Mouse (Mus musculus) cerebellum, adult 11 months (tissue): Measurements from ENCODE around the gene Pknox2.

Experiments
- DNase-seq: peaks from one replicate; pipeline ENCODE4 v3.0.0; 2022

The Pknox2 gene

DNA sequence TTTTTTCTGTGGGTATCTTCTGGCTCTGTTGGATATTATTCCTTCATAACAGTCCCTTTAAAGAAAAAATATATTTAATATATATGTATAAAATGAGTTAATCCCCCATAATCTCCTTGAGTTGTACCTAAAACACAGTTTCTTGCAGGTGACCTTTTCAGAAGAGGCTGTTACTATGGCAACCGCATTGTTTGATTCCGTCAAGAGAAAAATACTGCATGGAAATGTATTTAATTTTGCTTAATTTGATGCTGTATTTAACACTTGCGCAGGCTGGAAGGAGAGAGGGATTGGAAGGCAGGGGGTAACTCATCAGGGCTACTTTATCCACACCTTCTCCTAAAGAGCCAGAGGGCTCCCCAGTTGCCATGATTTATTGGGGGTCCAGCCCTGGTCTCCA lies 108.3 kb downstream of the Pknox2 start:
- DNase-seq: no peak

DNA sequence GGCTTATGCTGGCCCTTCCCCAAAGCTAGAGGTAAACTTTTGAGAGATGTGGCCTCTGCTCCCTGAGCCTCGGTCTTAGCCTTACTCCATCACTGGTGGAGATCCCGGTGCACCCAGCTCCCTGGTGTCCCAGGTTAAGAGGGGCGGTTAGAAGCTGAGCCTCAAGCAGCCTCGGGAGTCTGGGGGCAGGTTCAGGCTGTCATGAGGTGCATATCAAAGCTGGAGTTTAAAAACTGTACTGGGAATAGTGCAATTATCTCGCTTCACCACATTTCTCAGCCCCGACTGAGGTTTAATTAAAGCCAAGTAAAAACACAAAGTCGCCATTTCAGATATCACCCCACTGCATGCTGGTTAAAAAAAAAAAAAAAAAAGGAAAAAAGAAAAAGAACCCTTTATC lies 108.8 kb downstream of the Pknox2 start:
- no peak for DNase-seq

DNA sequence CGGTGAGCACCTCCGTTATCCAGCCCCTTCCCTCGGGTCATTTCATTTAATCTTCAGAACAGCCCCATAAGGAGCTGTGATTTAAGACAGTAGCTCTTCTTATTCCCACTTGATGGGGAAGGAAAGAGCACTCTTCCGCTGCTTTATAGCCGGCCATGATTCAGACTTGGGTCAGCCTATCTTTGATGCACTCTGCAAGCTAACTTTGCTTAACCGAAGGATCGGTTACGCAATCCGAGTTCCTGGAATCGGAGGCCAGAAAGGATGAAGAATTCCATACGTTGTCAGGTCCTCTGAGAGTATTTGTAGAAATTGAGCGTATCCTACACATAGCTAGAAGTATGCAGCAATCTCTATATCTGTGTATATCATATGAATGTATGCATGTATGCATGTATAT lies 109.8 kb downstream of the Pknox2 start:
- DNase-seq: no peak

DNA sequence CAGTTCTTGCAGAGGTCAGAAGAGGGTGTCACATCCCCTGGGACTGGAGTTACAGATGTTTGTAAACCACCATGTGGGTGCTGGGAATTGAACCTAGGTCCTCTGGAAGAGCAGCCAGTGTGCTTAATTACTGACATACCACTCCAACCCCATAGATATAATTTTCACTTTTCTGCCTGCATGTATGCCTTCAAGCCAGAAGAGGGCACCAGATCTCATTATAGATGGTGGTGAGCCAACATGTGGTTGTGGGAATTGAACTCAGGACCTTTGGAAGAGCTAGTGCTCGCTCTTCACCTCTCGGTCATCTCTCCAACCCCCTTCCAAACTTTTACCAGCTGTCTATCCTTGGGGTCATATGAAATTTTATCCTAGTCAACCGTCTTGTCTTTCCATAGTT lies 112.0 kb downstream of the Pknox2 start:
- DNase-seq: no peak

DNA sequence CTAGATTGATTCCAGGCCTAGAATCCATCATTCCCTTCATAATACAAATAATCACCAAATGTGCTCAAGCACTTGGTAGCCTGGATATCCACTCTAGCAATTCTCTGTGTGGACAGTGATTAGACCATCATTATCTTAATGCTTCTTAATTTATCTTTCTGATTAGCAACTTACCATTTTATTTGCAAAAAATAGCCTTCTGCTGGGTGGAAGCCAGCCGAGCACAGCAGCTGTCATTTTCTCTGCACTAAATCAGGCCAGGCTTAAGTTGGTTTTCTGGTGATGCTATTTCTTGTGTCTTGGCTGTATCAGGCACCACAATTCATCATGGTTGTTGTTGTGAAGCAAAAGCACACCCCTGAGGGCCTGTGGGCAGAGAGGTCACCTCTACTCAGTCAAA lies 112.9 kb downstream of the Pknox2 start:
- DNase-seq: no peak

DNA sequence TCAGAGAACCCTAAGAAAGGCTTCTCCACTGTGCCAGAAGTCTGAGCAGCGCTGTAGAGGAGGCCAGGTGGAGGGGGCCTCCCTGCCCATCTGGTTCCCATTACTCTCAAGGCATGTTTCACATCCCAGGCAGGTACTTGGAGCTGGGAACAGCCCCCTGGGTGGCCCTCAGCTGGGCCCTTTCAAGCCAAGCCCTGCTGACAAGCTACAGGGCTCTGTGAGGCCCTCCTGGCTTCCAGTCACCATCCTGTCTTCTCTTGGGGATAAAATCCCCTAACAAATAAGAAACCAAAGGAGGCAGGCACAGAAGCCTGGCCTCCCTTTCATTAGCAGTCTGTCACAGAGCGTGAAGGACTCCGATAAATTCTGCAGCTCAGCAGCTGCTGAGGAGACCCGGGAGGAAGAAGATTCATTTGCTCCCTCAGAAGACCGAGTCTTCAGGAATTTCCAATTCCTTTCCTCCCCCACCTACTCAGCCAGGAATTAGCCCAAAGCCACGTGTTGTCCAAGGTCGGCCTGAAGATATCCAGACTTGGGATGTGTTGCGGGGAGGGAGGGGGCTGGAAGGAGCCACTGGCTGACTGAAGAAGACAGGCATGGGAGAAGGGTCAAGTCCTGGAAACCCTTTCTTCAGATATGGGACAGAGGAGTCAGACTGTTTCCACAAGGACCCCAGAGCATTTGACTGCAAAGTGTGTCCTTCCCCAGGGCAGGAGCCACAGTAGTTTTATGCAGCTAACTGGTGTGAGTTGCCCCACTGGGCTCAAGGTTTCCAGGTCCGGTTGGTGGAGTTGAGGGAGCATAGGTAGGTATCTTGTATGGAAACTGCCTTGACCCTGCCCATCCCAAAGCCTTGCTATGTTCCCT lies 116.6 kb downstream of the Pknox2 start:
- no peak for DNase-seq

DNA sequence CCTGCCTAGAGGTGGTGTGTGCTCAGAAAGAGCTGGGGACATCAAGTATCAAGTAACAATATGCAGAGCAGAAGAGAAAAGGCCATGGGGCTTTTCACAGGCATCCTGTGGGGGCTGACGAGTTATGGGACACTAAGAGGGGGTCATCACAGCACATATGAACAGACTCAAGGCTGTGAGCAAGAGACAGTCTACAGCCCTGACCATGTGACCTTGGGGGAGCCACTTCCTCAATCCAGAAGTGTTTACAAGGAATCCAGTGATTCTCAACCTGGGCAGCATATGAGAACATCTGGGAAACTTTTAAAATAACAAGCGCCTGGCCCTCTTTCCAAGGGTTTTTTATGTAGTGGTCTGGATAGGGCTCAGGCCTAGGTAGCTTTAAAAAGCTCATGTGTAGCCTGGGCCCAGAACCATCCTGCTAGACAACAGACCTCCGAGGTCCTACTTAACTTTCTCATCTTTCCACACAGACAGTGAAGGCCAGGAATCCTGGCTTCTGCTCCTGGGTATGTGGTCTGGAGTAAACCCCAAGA lies 117.3 kb downstream of the Pknox2 start:
- no peak for DNase-seq

DNA sequence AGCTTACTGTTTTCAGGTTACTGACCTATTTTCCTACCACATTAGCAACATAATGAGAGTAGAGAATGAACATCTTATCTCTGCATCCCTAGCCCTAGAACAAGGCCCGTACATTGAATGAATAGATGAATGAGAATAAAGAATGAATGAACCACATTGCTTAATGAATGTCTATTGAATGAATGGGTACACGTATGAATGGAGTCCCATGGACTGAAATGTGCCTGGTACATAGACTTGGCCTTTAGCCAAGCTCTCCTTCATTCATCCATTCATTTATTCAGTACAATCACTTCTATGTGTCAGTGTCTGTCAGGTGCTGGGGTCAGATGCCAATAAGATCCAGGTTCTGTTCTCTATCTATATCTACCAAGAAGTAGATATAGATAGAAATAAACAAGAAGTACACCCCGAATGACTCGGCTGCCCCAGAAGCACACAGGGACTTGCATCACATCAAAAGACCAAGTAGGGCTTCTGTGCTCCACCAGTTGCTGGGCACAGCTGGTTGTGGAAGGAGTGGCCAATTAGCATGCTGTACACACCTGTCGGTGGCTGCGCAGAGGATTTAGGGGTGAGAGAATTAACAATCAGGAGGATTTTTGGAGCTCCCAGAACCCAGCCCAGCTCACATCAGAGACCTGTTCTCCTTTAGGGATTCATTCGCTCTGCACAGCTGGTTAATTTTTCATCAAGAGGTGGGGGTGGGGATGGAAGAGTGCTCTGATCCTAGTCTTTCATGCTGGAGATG lies 119.2 kb downstream of the Pknox2 start:
- no peak for DNase-seq

DNA sequence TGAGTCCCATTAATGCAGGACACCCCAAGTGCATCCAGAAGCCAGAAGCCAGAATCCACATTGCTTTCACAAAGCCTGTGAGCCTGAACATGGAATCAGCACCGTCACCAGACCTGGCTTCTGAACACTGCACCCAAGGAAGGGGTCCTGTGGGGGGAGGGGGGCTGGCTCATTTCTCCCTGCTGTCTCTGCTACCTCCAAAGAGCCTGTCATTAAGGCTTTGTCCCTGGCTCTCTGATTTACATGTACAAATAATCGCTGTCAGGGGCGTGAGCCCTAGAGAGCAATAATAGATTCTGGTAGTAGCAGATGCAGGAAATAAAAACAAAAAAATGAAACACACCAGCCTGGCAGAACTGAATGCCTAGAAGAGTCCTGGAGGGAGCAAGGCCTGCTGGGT lies 121.3 kb downstream of the Pknox2 start:
- no peak for DNase-seq

DNA sequence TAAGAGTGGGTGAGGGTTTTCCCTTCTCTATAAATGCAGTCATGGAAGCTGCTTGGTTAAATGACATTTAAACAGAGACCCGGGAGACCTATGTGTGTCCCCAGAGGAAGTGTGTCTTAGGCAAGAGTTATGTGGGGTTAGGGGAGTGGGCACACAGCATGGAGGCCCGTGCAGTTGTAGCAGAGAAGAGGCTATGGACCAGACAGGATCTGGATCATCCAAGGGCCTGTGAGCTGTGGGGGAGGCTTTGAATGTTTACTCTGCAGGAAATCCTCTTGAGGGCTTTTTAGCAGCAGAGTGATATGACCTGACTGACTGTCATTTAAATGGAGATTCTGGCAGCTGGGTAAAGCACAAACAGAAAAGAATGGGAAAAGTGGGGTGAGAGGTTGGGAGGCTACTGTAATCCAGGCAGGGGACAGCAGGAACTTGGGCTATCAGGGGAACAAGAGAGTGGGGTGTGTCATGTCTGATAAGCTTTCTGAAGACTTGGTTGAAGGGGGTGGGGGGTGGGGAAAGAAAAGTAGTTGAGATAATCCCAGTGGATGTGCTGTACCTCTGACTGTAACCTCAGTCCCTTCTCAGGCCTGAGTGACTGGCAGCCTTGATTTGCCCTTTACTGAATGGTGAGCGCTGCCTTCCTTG lies 125.5 kb downstream of the Pknox2 start:
- no peak for DNase-seq

DNA sequence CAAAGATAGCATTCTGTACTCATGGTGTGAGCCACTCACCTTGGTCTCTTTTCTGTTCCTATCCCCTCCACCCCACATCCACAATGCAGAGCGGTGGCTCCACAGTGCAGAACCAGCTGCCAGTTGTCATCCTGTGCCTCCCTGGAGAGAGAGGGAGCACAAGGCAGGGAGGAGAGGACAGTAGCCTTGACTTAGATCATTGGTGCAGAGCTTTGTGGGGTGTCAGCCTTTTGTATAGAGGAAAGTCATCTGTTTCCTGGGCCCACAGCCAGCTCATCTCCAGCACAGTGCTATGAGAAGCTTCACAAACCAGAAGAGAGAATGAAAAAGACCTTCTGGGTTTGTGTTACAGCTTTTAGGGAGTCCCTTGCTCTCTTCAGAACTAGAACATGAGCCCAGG lies 129.1 kb downstream of the Pknox2 start:
- peak; percentile 44 for DNase-seq

DNA sequence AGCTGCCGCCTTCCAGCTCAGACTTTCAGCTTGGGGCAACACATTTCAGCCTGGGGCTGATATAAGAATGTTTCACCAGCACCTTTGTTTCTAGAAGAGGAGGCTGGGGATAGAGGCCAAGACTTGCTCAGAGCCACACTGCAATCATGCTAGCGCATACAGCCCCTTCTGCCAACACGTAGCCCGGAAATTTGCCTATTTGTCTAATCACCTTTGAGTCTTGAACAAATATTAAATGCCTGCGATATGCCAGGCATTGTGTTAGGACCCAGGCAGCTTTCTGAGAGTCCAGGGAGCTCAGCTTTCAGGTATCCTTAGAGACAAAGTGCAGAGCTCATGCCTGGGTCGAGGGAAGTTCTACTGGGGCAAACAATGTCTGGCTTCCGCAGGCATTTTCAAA lies 130.0 kb downstream of the Pknox2 start:
- DNase-seq: no peak

DNA sequence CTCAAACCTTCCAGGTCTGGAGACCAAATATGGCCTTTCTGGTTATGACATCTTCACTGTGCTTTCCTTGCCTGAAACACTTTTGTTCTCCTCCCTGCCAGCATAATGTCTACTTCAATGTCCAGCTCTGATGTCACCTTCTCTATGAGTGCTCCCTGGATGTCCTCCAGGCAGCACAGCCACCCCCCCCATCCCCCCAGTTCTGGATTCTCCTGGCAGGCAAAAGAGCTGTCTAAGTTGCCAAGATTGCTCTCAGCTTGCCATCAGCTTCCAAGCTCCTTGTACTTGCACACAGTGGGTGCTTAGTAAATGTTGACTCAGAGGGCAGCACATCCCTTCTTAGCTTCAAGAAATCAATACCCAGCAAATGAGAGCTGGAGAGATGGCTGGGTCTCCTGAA lies 131.0 kb downstream of the Pknox2 start:
- DNase-seq: no peak

DNA sequence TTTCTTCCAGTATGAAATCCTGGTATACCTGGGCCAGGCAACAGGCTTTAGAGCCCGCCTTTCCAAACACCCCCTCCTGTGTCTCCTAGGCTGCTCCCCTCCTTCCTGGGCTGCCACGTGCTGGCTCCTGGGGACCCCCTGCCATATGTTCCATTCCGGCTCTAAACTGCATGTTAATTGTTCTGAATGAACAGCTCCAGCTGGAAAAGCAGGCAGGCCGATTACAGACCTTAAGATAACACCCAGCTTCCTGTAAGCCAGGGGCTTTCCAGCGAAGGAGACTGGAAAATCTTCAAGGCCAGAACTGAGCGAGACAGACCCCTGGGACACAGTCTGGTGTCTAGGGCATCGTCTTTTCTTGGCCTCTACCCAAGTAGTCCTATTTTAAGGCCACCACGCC lies 133.6 kb downstream of the Pknox2 start:
- DNase-seq: no peak

DNA sequence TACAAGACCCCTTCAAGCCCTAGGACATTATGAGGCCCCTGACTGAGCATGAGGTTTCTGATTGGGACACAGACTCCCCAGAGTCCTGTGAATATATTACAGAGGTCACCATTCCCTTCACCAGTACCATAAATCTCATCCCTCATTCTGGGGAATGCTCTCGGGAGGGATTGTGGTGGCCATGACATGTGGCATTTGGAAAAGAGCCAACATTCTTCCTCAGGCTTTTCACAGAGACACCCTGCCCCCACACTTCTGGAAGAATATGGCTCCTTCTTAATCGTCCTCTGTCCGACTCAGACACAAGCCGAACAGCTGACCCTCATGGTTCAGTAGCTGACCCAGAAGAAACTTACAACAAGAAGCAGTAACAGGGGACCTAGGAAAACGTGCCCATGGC lies 139.1 kb downstream of the Pknox2 start:
- DNase-seq: no peak

DNA sequence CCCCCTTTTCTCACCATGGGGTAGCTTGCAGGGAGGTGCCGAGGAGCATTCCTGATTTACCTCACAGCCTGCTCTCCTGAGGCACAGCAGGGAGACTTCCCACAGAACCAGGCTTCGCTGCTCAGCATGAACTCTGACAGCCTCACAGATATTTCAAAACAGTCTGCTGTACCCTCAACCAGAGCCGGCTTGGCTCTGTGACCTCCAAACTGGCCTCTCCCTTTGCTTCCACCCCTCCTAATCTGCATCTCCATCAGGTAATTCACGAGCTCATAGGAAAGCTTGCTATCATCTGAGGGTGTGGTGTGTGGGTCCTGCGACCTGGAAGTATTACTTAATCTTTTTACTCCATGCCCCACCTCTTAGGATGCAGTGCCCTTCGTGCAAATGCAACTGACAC lies 142.5 kb downstream of the Pknox2 start:
- DNase-seq: no peak

DNA sequence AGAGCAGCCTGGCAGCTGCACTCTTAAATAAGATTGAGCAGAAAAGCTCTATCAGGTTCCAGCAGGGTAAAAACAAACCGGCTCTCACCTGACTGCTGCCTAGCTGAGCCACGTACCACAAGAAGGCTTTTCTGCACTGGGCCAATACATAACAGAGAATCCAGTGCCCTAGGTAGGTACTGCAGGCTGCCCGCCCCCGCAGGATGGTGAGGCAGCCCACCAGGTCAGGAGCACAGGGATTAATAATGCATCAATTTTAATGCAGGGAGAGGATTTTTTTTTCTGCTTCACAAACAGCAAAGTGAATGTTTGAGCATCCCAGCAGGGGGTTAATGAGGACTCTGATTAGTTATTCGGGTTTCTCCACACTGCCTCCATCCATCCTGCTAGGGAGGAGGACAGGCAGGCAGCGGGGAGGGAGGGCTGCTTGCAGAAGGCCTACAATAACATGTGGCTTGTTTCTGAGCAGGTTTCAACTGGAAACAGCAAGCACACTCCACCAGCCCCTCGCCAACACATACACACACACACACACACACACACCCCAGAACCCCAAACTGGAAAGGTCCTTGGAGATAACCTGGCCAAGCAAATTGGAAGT lies 145.2 kb downstream of the Pknox2 start:
- no peak for DNase-seq

DNA sequence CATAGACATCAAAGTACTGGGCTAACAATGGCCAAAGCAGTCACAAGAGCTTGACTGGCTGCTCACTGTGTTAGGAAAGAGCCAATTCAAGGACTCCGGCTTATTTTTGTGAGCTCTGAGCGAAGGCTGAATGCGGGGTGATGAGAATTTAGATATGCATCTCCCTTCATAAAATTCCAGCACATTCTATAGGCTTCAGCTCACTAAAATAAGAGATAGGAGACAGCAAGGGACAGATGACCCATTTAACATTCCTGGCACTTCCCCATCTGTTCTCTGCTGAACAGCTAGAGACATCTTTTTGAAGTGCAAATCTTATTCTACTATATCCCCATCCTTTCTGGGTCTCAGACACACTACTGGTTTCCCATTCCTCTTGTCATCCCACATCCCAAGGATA lies 147.8 kb downstream of the Pknox2 start:
- DNase-seq: no peak

DNA sequence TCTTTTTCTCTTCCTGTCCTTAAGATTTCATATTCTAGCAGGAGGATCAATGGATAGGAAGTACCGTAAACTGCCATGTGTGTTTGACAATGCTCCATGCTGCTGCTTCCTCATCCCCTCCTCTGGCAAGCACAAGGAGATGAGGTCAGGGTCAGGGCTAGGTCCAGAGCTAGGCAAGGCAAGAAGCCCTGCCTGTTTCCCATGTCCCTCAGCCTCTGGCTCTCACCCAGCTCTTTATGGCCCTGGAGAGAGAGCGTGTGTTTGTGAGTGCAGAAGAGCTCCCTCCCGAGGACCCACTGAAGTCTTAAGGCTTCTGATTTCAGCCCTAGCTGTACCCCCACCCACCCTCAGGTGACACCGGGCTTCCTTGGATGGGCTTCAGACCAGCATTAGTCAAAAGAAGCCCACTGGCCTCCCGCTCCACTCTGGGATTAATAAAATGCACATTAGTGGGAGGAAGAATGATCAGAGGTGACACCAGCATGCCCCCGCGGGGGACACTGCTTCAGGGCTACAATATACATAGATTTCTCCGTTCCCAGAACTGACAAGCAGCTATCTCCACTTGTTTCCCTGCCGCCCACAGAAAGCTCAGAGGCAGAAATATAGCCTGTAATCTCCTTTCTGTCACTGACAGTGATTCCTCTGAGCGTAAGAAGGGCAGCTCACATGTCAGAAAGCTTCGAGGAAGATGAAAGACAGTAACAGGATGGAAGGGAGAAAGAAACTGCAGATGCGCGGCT lies 156.4 kb downstream of the Pknox2 start:
- DNase-seq: no peak

DNA sequence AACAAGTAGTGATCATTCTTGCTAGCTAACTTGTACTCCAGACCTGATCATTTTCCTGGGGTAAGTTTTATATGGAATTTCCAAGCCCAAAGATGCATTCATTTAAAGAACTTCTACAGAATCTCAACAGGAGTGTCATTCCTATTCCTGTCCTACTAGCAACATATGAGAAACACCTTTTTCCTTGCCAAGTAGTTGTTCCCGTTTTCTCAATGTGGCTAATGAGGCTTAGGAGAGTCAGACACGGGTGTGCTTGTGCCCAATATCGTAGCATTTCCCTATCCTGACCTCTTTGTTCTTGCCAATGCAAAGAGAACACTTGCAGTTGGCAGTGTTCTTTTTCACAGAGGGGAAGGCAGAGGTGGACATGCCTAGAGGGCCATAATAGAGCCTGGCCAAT lies 157.2 kb downstream of the Pknox2 start:
- DNase-seq: no peak

DNA sequence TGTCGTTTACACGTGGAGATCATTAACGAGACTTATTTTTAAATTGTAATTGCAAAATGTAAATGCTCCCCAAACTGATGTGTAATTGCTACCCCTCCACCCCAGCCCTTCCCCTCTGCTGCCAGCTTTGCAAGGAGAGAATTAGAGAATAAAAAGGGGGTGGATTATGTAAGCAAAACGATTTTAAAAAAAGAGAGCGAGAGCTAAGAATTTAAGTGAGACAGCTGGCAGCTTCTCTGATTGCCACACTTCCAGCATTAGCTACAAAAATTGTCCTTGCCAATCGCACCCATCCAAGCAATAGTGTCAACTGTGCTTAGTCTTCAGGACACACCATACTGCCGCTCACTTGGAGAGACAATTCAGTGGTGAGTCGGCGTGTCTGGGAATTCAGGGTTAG lies 162.0 kb downstream of the Pknox2 start:
- no peak for DNase-seq

DNA sequence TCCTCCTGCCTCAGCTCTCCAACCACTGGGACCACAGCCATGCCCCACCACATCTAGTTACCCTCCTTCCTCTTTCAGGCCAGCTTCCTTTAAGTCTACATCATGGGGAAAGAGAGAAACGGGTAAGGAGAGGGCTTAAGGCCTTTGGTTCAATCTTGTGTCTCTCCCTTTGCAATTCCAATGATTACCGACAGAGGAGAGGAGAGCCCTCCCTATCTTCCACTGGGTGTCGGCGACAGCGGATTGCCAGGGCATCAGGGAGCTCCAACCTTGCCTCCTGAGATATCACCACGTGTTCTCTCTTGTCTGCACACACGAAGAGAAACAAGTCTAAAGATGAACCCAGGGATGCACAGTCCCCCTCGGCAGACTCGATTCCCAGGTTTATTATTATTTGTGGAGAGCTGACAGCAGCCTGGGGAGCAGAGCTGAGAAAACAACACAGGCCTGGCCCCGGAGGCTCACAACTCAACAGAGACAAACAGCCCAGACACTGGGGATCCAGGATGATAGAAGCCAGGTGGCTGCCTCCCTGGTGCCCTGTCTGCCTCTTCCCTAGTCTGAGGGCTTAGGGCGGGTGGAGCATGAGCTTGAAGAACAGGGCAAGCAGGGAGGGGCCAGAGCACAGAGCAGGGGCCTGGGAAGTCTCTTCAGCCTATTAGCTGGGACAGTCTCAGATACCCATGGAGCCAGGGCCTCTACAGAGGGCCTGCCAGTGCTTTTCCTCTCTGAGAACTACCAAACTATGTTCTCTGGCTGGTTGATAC lies 170.4 kb downstream of the Pknox2 start:
- DNase-seq: no peak
